Mouse (Mus musculus) adrenal gland, adult 2 months (tissue): ENCODE results near the gene Ppp2r2d. TPM values are rescaled to one million over a fixed set of nuclear protein-coding genes. Genes with fewer than 3 reads are reported as not detected.
A peak's percentile ranks its signal among the peaks of the same experiment; 100 is the strongest.

Experiments used
- DNase-seq: peaks from one replicate; pipeline ENCODE4 v3.0.0; 2021
- polyA plus RNA-seq: library from polyadenylated mRNA; depleted of rRNA; stranded (reverse); fragments of >200 nt; gene quantifications from 2 replicates; pipeline ENCODE4 v1.2.3, GENCODE M21; 2012
- total RNA-seq, 2 experiments: library from RNA; stranded (reverse); gene quantifications; 2 replicates each; pipeline ENCODE4 v1.2.3; 2021

Ppp2r2d gene
- total and polyA plus RNA-seq, 3 experiments = 19.4 to 70.4 (median 64.4) TPM

- peak; percentile 60 for DNase-seq
These were observed 10.8 kb downstream of the Ppp2r2d start for GRCm38 (mm10) chr7:138856670-138857069.

DNA sequence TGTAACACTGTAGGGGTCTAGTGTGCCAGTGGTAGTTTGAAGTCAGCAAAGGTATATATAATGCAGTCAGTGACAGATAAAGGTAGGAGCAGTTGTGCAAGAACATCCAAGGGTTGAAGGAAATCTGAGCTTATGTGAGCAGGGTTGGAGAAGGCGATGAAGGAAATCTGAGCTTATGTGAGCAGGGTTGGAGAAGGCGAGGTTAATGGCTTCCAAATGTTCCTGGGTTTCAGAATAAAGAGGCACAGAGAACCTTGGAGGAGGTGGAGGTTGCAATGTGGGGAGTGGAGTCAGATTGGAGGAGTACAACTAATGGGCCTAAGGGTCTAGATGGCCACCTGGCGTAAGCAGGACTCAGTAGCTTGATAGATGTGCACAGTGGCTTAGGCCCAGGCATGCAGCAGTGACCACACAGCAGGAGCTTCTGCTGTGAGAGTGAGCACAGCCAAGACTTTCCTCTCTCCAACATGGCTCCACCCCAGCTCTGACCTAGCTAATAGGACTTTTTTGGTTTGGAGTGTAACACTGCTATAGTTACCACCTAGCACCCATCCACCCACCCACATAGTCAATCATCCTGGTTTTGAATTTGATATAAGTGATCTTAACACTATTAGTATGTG, 18.2 kb downstream of the Ppp2r2d start:
- no peak for DNase-seq

- DNase-seq = no peak
These were observed 18.9 kb downstream of the Ppp2r2d start for GRCm38 (mm10) chr7:138864776-138865175.

- DNase-seq = no peak
These were observed 21.4 kb downstream of the Ppp2r2d start for GRCm38 (mm10) chr7:138867286-138867685.

GRCm38 (mm10) chr7:138868316-138868715, 22.4 kb downstream of the Ppp2r2d start:
- no peak for DNase-seq

DNA sequence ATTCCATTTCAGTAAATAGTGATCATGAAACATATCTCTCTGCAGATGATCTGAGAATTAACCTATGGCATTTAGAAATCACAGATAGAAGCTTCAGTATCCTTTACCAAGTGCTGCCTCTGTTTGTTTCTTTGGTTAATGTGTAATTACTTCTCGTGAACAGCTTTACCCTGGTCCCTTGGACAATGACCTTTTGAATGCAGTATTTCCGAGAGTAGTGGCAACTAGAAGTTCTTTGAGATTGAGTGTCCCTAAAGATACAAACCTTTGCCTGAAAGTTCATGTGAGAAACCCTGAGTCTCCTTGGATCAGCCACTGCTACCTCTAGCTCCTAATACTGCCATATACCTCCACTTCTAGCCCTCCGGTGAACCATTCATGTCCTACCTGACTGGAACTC, 27.1 kb downstream of the Ppp2r2d start:
- DNase-seq = no peak

DNA sequence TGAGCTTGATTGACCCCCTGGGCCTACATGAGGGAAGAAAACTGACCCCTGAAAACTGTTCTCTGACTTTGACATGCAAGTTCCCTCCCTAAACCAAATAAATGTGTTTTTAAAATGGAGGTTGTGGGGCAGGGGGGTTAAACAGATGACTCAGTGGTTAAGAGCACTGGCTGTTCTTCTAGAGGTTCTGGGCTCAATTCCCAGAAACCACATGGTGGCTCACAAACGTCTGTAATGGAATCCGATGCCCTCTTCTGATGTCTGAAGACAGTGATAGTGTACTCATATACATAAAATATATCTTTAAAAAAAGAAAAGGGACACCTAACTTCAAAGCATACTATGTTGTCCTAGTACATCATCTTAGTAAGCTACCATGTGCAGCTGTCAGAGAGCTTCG, 29.2 kb downstream of the Ppp2r2d start:
- no peak for DNase-seq

DNA sequence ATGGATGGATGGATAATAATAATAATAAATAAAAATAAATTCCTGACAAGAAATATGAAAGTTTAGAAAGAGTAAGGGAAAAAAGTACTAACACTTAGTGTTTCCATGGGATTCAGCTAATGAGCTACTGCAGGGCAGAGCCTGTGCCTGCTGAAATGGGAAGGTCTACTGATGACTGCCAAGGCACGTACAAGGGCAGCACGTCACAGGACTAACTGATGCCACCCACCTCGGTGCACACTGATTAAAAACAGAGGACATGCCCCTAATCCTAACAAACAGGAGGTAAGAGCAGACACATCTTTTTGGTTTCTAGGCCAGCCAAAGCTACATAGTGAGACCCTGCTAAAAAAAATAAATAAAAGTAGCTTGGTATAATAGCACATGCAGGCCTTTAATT, 37.8 kb downstream of the Ppp2r2d start:
- no peak for DNase-seq

- no peak for DNase-seq
These were observed 39.7 kb downstream of the Ppp2r2d start for GRCm38 (mm10) chr7:138885365-138886289.

GRCm38 (mm10) chr7:138898122-138898521, 52.2 kb downstream of the Ppp2r2d start:
- no peak for DNase-seq

DNA sequence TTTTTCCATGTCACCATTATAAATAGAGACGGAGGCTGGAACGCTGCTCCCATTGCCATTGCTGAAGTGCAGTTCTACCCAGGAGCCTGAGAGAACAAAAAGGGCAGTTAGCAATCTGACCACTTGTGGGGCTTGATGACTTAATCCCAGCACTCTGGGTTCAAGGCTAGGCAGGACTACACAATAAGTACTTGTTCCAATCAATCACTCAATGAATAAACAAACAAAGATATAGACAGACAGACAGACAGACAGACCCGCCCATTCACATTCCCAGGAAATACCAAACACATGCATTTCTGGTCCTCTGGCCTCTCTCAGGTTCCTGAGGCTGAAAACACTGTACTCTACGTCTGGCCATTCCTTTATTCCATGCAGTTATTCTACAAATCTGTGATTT, 52.9 kb downstream of the Ppp2r2d start:
- DNase-seq = no peak

GRCm38 (mm10) chr7:138903886-138904435, 58.1 kb downstream of the Ppp2r2d start:
- peak; percentile 45 for DNase-seq

GRCm38 (mm10) chr7:138906441-138906840, 60.6 kb downstream of the Ppp2r2d start:
- DNase-seq = no peak

- DNase-seq = peak; percentile 74
These were observed 61.2 kb downstream of the Ppp2r2d start for GRCm38 (mm10) chr7:138907043-138907442.

- no peak for DNase-seq
These were observed 62.1 kb downstream of the Ppp2r2d start for GRCm38 (mm10) chr7:138907976-138908375.

GRCm38 (mm10) chr7:138908768-138909276, 62.9 kb downstream of the Ppp2r2d start:
- DNase-seq = no peak

GRCm38 (mm10) chr7:138909277-138910192, 63.7 kb downstream of the Ppp2r2d start, which contains the start of gene Bnip3:
Gene Bnip3 (minus strand): TSS chr7:138909519.
- peak; percentile 96 for DNase-seq

GRCm38 (mm10) chr7:138910193-138910562, 64.3 kb downstream of the Ppp2r2d start:
- no peak for DNase-seq

GRCm38 (mm10) chr7:138913616-138914015, 67.7 kb downstream of the Ppp2r2d start:
- peak; percentile 64 for DNase-seq

DNA sequence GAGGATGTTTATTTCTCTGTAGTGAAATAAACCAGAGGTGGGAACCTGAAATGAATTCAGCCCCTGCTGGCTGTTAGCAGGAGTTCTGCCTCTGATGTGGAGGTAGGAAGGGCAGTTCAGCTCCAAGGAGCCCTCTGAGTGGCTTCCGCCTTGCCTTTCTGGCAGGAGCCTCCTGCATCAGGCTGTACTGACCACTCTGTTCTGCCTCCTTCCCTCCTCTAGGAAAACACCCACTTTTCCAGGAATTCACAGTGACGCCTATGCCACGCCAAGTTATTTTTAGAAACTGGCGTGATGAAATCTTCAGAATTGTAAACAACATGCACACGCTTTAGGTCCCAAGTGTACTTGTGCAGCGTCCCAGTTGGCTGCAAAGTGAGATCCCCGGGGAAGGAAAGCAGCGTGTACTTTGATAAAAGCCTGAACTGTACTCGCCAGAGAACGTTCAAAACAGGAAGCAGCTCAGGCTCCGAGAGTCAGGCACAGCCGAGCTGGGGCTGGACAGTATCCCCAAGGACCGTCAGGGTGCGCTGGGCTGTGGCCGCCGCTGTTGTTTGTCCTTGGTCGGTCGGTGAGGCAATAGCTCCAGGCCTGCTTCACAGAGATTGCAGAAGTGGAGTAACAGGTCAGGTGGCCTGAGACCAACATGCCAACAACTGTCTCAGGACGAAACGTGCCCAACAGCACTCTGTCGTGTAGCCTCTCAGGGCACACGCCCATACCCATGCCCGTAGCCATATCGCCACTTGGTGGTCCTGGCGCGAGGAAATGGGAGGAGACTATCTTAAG, 73.5 kb downstream of the Ppp2r2d start:
- DNase-seq = peak; percentile 92

GRCm38 (mm10) chr7:138921611-138922010, 75.7 kb downstream of the Ppp2r2d start:
- DNase-seq = no peak
